Mouse (Mus musculus): ENCODE results near the gene Lrif1. TPM values are rescaled to one million over a fixed set of nuclear protein-coding genes. Genes with fewer than 3 reads are reported as not detected.

The Lrif1 gene
- polyA plus RNA-seq, 1 experiment from 2014 or later: 12.4 TPM

Other genes starting within 250 kb of the Lrif1 start
- 3.5 and 5.8 TPM in 2 replicates for gene Dennd2d, start 202.6 kb upstream of the Lrif1 start, polyA plus RNA-seq (2014; fragmentation: Nextera tagmentation; extraction: Ambion mirVana)
- 67.1 and 69.9 TPM in 2 replicates for gene Dram2, start 137.2 kb upstream of the Lrif1 start, polyA plus RNA-seq (2014; fragmentation: Nextera tagmentation; extraction: Ambion mirVana)
- 65.9 and 67.9 TPM in 2 replicates for gene Cept1, start 137.2 kb upstream of the Lrif1 start, polyA plus RNA-seq (2014; fragmentation: Nextera tagmentation; extraction: Ambion mirVana)
- gene Cd53, start 105.2 kb downstream of the Lrif1 start, polyA plus RNA-seq (2014; fragmentation: Nextera tagmentation; extraction: Ambion mirVana): 13.8 and 14.9 TPM in 2 replicates
- not detected in 2 replicates for gene Olfr266, start 141.3 kb downstream of the Lrif1 start, polyA plus RNA-seq (2014; fragmentation: Nextera tagmentation; extraction: Ambion mirVana)

Data from embryonic facial prominence, embryonic 14.5 days (tissue).